Mouse (Mus musculus) C2C12 (cell line): ENCODE measurements around the gene Aco1. TPM values are rescaled to one million over a fixed set of nuclear protein-coding genes. Genes with fewer than 3 reads are reported as not detected.
"Not testable (repeated sequence)": the region's sequence is repeated elsewhere in the genome, so short reads cannot be mapped to it uniquely, and the experiment has no call there.

Experiments
- H3K27me3 ChIP-seq: one replicate; pipeline ENCODE4 v1.6.1; 2011; ENCODE audit not compliant: control insufficient read depth, insufficient read depth, insufficient read length
- H3K36me3 ChIP-seq: one replicate; pipeline ENCODE4 v1.6.1; 2011; ENCODE audit not compliant: control insufficient read depth, insufficient read depth
- H3K4me3 ChIP-seq: one replicate; pipeline ENCODE4 v1.5.1; 2011; ENCODE audit warnings: mild to moderate bottlenecking, control low read depth; ENCODE audit not compliant: poor library complexity, insufficient read depth, severe bottlenecking
- H3K79me2 ChIP-seq: one replicate; pipeline ENCODE4 v1.6.1; 2011; ENCODE audit not compliant: control insufficient read depth, insufficient read depth
- H3K79me3 ChIP-seq: one replicate; pipeline ENCODE4 v1.6.1; 2011; ENCODE audit warnings: low read depth, control low read depth
- H3ac ChIP-seq: one replicate; pipeline ENCODE3; 2011; ENCODE audit warnings: low read depth; ENCODE audit not compliant: control insufficient read depth, insufficient read length
- CEBPB ChIP-seq: IDR thresholded peaks from one replicate; pipeline ENCODE4 v1.6.1; 2011; ENCODE audit warnings: low read depth, mild to moderate bottlenecking, control low read depth, moderate library complexity
- CTCF ChIP-seq: IDR thresholded peaks from one replicate; pipeline ENCODE4 v1.5.1; 2011; ENCODE audit not compliant: control insufficient read depth, insufficient read depth, insufficient read length
- FOSL1 ChIP-seq: IDR thresholded peaks from one replicate; pipeline ENCODE4 v1.8.0; 2011; ENCODE audit warnings: mild to moderate bottlenecking, low read length; ENCODE audit not compliant: poor library complexity, insufficient read depth, severe bottlenecking
- MAX ChIP-seq: IDR thresholded peaks from one replicate; pipeline ENCODE4 v1.6.1; 2011; ENCODE audit warnings: mild to moderate bottlenecking, control low read depth
- MYOD1 ChIP-seq: IDR thresholded peaks from one replicate; pipeline ENCODE4 v1.6.1; 2011; ENCODE audit warnings: low read depth; ENCODE audit not compliant: control insufficient read depth, insufficient read length
- MYOG ChIP-seq: IDR thresholded peaks from one replicate; pipeline ENCODE4 v1.6.1; 2011; ENCODE audit not compliant: control insufficient read depth, insufficient read length; ENCODE audit errors: extremely low read depth
- USF1 ChIP-seq: IDR thresholded peaks from one replicate; pipeline ENCODE4 v1.6.1; 2011; ENCODE audit warnings: low read depth, mild to moderate bottlenecking, control low read depth, moderate library complexity
- polyA plus RNA-seq: library from polyadenylated mRNA; unstranded; fragments of >200 nt; fragmentation: generic; extraction: Trizol; gene quantifications from one replicate; pipeline ENCODE4 v1.2.1, GENCODE M21; 2012; ENCODE audit warnings: missing spikeins

Aco1 gene
- polyA plus RNA-seq, 1 experiment = 32.6 TPM

- no peak overlapping the region for H3ac ChIP-seq
- H3K4me3 ChIP-seq = no peak overlapping the region
- no peaks in the 10 kb centered on the region for H3K27me3 ChIP-seq
- no peaks in the 10 kb centered on the region for H3K79me2 ChIP-seq
- no peak for TF ChIP-seq USF1
- no peak for TF ChIP-seq MYOG
- TF ChIP-seq MAX = no peak
- TF ChIP-seq MYOD1 = no peak
- TF ChIP-seq CTCF = no peak
- TF ChIP-seq FOSL1 = no peak
- TF ChIP-seq CEBPB = no peak
- no peaks in the 10 kb centered on the region for H3K79me3 ChIP-seq
- no peaks in the 10 kb centered on the region for H3K36me3 ChIP-seq
Observed at GRCm38 (mm10) chr4:40113173-40113572, 29.7 kb upstream of the Aco1 start.

GRCm38 (mm10) chr4:40121221-40121620 is 21.7 kb upstream of the Aco1 start:
- H3K36me3 ChIP-seq = no peaks in the 10 kb centered on the region
- no peaks in the 10 kb centered on the region for H3K79me2 ChIP-seq
- H3K4me3 ChIP-seq = no peak overlapping the region
- no peak overlapping the region for H3ac ChIP-seq
- no peaks in the 10 kb centered on the region for H3K79me3 ChIP-seq
- H3K27me3 ChIP-seq = no peaks in the 10 kb centered on the region
- no peak for TF ChIP-seq USF1
- TF ChIP-seq MAX = no peak
- TF ChIP-seq FOSL1 = no peak
- TF ChIP-seq MYOG = no peak
- no peak for TF ChIP-seq CTCF
- no peak for TF ChIP-seq MYOD1
- no peak for TF ChIP-seq CEBPB

- H3K4me3 ChIP-seq, H3K79me2 ChIP-seq, H3ac ChIP-seq, H3K79me3 ChIP-seq, H3K27me3 ChIP-seq, H3K36me3 ChIP-seq: not testable (repeated sequence)
Observed at GRCm38 (mm10) chr4:40122291-40122690, 20.6 kb upstream of the Aco1 start.

GRCm38 (mm10) chr4:40134468-40135102 is 8.3 kb upstream of the Aco1 start:
- Histone ChIP-seq H3K27me3 (peaks cover 3% of the 10 kb centered on the region), H3K36me3 (no peaks in the 10 kb centered on the region), H3K79me2 (no peaks in the 10 kb centered on the region), H3K4me3 (no peak overlapping the region), H3ac (no peak overlapping the region), H3K79me3 (no peaks in the 10 kb centered on the region)
- TF ChIP-seq CTCF (peak; percentile 61), MYOD1 (no peak)

- H3K79me2 ChIP-seq = no peaks in the 10 kb centered on the region
- H3K27me3 ChIP-seq = peaks cover 3% of the 10 kb centered on the region
- no peak overlapping the region for H3ac ChIP-seq
- TF ChIP-seq CEBPB (peak; percentile 20), MYOD1 (no peak)
- H3K36me3 ChIP-seq = no peaks in the 10 kb centered on the region
- no peaks in the 10 kb centered on the region for H3K79me3 ChIP-seq
- no peak overlapping the region for H3K4me3 ChIP-seq
Observed at GRCm38 (mm10) chr4:40136519-40136918, 6.4 kb upstream of the Aco1 start.

GRCm38 (mm10) chr4:40139663-40140255 is 3.1 kb upstream of the Aco1 start:
- Histone ChIP-seq H3K79me3 (peaks cover 5% of the 10 kb centered on the region), H3ac (no peak overlapping the region), H3K4me3 (no peak overlapping the region), H3K27me3 (no peaks in the 10 kb centered on the region), H3K36me3 (no peaks in the 10 kb centered on the region), H3K79me2 (peaks cover 12% of the 10 kb centered on the region)
- TF ChIP-seq FOSL1 (no peak), MYOD1 (no peak), USF1 (no peak), MYOG (no peak), CEBPB (no peak), MAX (no peak), CTCF (no peak)
